Mouse (Mus musculus) gastrocnemius, postnatal 25 days (tissue): ENCODE results near the gene Nkx2-3. TPM values are rescaled to one million over a fixed set of nuclear protein-coding genes. Genes with fewer than 3 reads are reported as not detected.

Experiments
- DNase-seq: peaks from one replicate; pipeline ENCODE4 v3.0.0; 2022
- total RNA-seq, 2 experiments: library from RNA; stranded (reverse); gene quantifications; 1 replicate in 1 of 2; 2 replicates in 1 of 2; pipeline ENCODE4 v1.2.3; 2021

The Nkx2-3 gene
- total RNA-seq, 2 experiments from 2014 or later: not detected

DNA sequence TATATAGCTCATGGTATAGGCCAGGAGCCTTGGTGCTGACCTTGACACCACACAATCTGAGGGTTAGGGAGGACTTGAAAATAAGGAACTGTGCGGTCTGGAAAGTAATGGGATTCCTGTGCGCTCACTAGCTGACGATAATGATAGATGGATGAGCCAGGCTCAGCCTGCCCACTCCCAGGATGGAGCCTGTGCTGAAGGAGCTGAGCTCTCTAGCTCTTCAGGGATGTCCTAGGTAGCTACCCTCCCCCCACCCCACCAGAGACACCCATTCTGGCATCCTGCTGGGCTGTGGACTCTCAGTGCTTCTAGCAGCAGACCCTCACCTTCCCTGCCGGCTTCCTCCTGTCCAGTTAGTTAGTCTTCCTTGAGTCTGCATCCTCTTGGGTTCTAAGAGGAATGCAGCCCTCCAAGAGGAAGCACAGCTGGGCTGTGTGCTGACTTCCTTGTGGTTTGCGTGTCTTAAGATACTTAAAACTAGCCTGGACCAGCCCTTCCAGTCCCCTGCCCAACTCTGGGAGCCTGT, 6.4 kb downstream of the Nkx2-3 start:
- DNase-seq: no peak

DNA sequence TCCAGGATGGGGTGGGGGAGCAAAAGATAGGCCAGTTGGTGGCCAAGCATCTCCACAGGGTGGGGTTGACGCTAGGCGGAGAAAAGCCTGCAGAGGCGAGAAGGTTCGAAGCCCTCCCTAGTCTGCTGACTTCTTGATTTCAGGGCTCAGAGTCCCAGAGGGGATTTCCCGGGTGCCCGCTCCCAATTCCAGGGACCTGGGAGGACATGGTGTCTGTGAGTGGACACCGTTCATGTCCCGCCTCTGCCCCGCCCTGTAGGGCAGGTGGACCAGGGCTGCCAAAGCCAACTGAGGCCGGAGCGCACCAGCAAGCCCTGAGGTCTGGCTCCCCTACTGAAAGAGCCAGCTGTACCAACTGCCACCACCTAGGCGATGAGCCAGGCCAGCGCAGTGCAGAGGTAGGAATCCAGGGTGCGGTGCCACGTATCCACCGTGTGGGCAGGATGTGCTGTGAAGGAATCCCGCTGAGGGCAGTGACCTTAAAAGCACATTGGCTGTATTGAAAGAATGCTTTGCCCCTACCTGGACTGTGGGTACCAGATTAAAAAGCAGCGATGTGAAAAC, 7.9 kb downstream of the Nkx2-3 start:
- no peak for DNase-seq

DNA sequence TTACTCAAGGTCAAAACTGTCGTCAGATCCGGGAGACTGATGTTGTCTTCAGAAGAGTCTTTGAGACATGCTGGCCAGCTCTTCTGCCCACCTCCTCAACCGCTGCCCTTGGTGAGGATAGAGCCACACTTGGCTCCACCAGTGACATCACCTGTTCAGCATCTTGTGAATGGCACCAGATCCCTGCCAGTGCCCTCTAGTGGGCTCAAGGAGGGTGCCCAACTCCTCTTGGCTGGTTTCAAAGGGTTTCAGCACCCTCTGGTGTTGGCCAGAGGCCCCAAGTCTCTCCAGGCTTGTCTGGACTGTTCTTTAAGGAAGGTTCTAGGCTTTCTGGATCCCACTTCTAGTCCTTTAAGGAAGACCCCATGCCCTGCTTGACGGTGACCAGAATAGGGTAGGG, 11.8 kb downstream of the Nkx2-3 start:
- DNase-seq: no peak

DNA sequence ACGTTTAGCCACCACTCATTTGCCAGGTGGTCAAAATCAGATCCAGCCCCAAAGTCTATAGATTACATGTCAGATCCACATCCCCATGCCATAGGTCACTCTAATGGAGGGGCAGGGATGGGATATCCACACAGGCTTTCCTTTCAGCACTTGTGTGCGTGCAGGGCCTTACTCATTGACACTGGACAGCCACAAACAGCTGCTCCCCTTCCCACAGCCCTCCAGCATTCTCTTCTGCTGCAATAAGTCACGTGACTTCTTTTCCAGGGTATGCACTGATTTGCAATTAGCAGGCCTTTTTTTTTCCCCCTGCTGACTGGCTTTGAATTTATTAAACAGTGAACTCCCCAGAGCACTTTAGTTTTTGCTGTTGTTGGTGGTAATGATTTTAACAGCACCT, 14.0 kb downstream of the Nkx2-3 start:
- DNase-seq: no peak

- no peak for DNase-seq
Observed at GRCm38 (mm10) chr19:43627345-43627744, 15.2 kb downstream of the Nkx2-3 start.

GRCm38 (mm10) chr19:43629088-43629487, 17.0 kb downstream of the Nkx2-3 start:
- DNase-seq: no peak

- DNase-seq: peak; percentile 59
Observed at GRCm38 (mm10) chr19:43630466-43631251, 18.5 kb downstream of the Nkx2-3 start.

GRCm38 (mm10) chr19:43641833-43642232, 29.7 kb downstream of the Nkx2-3 start:
- DNase-seq: no peak

DNA sequence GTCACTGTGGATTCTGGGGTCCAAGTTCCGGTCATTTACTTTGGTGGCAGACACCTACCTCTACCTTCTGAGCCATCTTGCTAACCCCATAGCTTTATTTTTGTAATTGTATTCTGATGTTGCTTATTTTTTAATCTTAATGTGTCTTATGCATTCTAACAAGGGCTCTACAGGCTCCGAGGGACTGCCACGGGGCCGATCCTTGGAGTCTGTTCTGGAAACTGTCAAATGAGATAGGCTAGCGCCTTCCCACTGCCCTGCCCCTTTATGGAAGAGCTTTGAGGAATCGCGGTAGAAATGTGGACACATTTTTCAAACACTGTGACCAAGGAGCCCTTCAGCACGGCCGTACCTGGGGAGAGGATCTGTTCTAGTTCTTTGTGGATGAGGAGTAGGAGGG, 30.7 kb downstream of the Nkx2-3 start:
- no peak for DNase-seq

DNA sequence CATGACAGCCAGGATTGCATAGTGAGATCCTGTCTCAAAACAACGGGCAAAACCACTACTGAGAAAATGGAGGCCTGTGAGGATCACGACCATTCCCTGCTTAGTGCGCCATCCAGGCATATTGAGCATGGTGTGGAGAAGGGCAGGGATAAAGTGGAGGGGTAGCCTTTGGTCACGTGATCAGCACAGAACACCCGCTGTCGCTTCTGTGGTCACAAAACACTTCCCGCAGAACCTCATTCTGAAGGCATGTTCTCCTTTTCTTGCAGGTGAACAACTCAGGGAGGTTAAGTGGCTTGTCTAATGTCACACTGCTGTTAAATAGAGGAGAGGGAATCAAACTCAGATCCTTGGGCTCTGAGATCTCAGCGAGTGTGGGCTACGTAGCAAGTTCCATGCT, 33.4 kb downstream of the Nkx2-3 start:
- DNase-seq: no peak

DNA sequence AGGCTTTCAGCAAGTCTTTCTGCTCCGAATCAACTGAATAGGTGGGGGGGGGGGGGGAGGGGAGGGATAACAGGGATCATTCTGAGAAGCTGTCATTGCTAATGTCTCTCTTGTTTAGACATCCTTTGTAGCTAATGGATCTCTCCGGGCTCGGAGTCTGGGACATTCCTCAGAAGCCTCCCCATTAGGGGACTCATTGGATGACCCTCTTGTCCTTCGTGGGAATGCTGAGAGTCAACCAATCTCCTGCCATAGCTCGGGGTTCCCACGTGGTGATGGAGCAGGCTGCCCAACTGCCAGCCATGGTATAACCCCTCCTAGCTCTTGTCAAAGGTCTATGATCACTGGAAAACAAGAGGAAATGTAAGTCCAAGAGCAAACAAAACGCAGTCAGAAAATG, 34.7 kb downstream of the Nkx2-3 start:
- no peak for DNase-seq

DNA sequence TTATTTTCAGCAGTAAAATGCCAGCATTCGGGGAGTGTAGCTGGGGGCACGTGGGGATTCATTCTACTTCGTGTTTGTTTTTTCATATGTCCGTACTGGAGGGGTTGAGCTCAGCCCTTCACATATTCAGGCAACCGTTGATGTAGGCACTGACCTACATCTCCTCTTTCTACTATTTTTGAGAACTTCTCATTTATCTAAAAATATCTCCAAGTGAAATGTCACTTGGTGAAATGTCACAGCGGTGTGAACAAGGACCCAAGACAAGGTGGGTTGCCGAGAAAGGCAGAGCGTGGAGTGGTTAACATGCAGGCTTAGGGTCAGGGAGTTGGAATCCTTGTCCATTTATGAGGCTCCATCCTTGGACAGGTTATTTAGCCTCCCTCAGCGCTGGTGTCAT, 35.1 kb downstream of the Nkx2-3 start:
- DNase-seq: no peak

DNA sequence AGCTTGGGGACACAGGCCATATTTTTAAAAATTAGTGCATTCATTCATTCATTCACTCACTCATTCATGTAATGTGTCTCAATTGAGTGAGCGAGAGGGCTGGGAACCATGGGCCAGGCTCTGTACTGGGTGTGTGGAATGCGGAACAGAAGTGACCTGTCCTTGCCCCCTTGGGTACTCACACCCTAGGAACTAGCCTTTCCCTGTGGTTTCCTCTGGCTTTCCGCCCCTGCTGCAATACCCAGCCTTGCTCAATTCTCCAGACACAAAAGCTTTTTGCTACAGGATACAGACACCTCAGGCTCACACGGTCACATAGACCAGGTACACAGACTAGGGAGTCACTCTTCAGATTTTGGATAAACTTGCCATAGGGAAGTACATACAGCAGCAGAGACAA, 36.2 kb downstream of the Nkx2-3 start:
- no peak for DNase-seq

- no peak for DNase-seq
Observed at GRCm38 (mm10) chr19:43651241-43651785, 39.2 kb downstream of the Nkx2-3 start.

- DNase-seq: peak; percentile 33
Observed at GRCm38 (mm10) chr19:43655735-43656492, 43.8 kb downstream of the Nkx2-3 start.

DNA sequence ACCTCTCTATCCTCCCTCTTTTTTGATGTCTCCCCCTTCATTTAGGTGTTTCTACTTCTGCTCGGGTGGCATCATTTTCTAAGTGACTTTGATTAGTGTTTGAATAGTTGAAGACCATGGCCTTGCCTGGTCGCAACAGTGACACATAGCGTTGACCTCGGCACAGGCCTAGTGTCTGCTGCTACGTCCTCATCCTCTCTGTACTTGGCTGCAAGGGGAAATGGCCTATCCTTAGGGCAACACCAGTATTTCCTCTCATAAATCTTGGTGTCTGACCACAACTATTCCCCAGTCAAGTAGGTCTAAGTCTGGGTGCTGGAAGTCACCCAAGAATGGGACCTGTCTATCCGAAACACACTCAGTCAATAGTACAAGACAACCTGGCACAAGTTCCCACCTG, 47.5 kb downstream of the Nkx2-3 start:
- no peak for DNase-seq

- no peak for DNase-seq
Observed at GRCm38 (mm10) chr19:43660774-43661173, 48.6 kb downstream of the Nkx2-3 start.

- no peak for DNase-seq
Observed at GRCm38 (mm10) chr19:43662176-43662967, 50.2 kb downstream of the Nkx2-3 start.

DNA sequence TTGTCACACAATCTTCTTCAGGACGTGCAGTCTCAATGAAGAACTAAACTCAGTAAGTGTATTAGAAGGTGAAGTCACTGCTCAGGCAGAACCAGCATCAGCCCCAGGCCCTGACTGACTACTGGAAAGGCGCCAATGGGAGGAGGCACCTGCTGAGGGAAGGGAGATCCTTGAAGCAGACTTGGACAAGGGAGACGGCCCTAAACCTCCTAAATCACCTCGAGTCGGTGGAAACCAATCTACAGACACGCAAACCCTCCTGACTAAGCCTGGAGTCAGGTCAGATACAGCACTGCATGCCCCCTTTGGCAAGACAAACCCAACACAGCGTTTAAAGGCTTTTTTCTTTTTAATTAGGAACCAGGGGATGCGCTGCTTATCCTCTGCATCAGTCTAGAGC, 51.3 kb downstream of the Nkx2-3 start:
- no peak for DNase-seq
